Mouse (Mus musculus) forebrain, embryonic 15.5 days (tissue): ENCODE data around the gene Selenok. TPM values are rescaled to one million over a fixed set of nuclear protein-coding genes. Genes with fewer than 3 reads are reported as not detected.
A peak's percentile ranks its signal among the peaks of the same experiment; 100 is the strongest.

ENCODE experiments used
- ATAC-seq: fragments of 200-750 bp; cut with Nextera tagmentation; replicated peaks from 2 replicates; pipeline ENCODE4 v1.8.0; 2017; ENCODE audit warnings: mild to moderate bottlenecking, moderate TSS enrichment, moderate library complexity
- H3K27ac ChIP-seq: fragments of 300-500 bp; sonication (generic); replicated peaks from 2 replicates; pipeline ENCODE4 v1.5.1; 2015; ENCODE audit warnings: mild to moderate bottlenecking, inconsistent platforms
- H3K27me3 ChIP-seq: fragments of 300-500 bp; sonication (generic); 2 replicates; pipeline ENCODE4 v1.6.1; 2015; ENCODE audit warnings: inconsistent platforms
- H3K36me3 ChIP-seq: fragments of 300-500 bp; sonication (generic); 2 replicates; pipeline ENCODE4 v1.6.1; 2015; ENCODE audit warnings: mild to moderate bottlenecking, inconsistent platforms
- H3K4me1 ChIP-seq: fragments of 300-500 bp; sonication (generic); 2 replicates; pipeline ENCODE4 v1.6.1; 2015; ENCODE audit warnings: inconsistent platforms
- H3K4me2 ChIP-seq: fragments of 300-500 bp; sonication (generic); replicated peaks from 2 replicates; pipeline ENCODE4 v1.6.1; 2015; ENCODE audit warnings: mild to moderate bottlenecking, inconsistent platforms
- H3K4me3 ChIP-seq: fragments of 300-500 bp; sonication (generic); 2 replicates; pipeline ENCODE4 v1.5.1; 2015; ENCODE audit warnings: mild to moderate bottlenecking, inconsistent platforms
- H3K9ac ChIP-seq: fragments of 300-500 bp; sonication (generic); replicated peaks from 2 replicates; pipeline ENCODE4 v1.6.1; 2015; ENCODE audit warnings: mild to moderate bottlenecking, inconsistent platforms
- H3K9me3 ChIP-seq: fragments of 300-500 bp; sonication (generic); 2 replicates; pipeline ENCODE4 v1.6.1; 2016; ENCODE audit warnings: inconsistent platforms
- WGBS: fragments of 180-500 bp; shearing (Covaris S2); methylation state at CpG from one replicate; pipeline ENCODE4 v1.1.7; 2015; ENCODE audit warnings: mixed read lengths; 5-methylcytosine and 5-hydroxymethylcytosine counted together
- polyA plus RNA-seq: library from polyadenylated mRNA; unstranded; fragments of >200 nt; fragmentation: Nextera tagmentation; extraction: Ambion mirVana; gene quantifications from 2 replicates; pipeline ENCODE4 v1.2.1, GENCODE M21; 2015

Selenok gene
- polyA plus RNA-seq, 1 experiment from 2014 or later: 440 TPM

GRCm38 (mm10) chr14:29998747-29999474 lies 30.8 kb downstream of the Selenok start:
- no peak overlapping the region for H3K4me2 ChIP-seq
- WGBS: 67% methylated on average over 13 of the region's 13 CpGs

GRCm38 (mm10) chr14:29999475-29999811 lies 31.3 kb downstream of the Selenok start:
- Histone ChIP-seq H3K36me3 (peaks cover 29% of the 10 kb centered on the region), H3K4me3 (no peak overlapping the region), H3K9ac (no peak overlapping the region), H3K4me1 (no peaks in the 10 kb centered on the region), H3K27ac (no peak overlapping the region), H3K9me3 (no peaks in the 10 kb centered on the region), H3K4me2 (no peak overlapping the region), H3K27me3 (no peaks in the 10 kb centered on the region)
- WGBS: 94% methylated on average over 3 of the region's 3 CpGs
- ATAC-seq: no peak

More at GRCm38 (mm10) chr14:29998747-29999474, 30.8 kb downstream of the Selenok start:
- no peaks in the 10 kb centered on the region for H3K4me1 ChIP-seq
- ATAC-seq: peak; percentile 49; the same call in 1 of the 2 replicates
- H3K36me3 ChIP-seq: peaks cover 35% of the 10 kb centered on the region
- H3K27ac ChIP-seq: no peak overlapping the region
- no peak overlapping the region for H3K9ac ChIP-seq
- no peaks in the 10 kb centered on the region for H3K9me3 ChIP-seq
- no peaks in the 10 kb centered on the region for H3K27me3 ChIP-seq
- H3K4me3 ChIP-seq: no peak overlapping the region

GRCm38 (mm10) chr14:30008733-30009575 lies 40.8 kb downstream of the Selenok start, which contains the start of the genes Il17rb and Chdh:
Il17rb (minus strand) TSS chr14:30008896.
Chdh (plus strand) TSS chr14:30009023.
- peak within 1 kb of the TSS; percentile 96 for H3K4me2 ChIP-seq
- peaks cover 21% of the 10 kb centered on the region for H3K4me1 ChIP-seq
- no peaks in the 10 kb centered on the region for H3K36me3 ChIP-seq
- H3K9ac ChIP-seq: peak within 1 kb of the TSS; percentile 50
- no peak within 1 kb of the TSS for H3K27ac ChIP-seq
- ATAC-seq: peak; percentile 73
- 0 out of 2 replicates have a peak, but pooled peaks cover 3% of the 10 kb centered on the region for H3K27me3 ChIP-seq
- WGBS: 11% methylated on average over 51 of the region's 54 CpGs
- peak within 1 kb of the TSS; percentile 50 for H3K4me3 ChIP-seq
- no peaks in the 10 kb centered on the region for H3K9me3 ChIP-seq

GRCm38 (mm10) chr14:30009864-30010560 lies 41.9 kb downstream of the Selenok start:
- 0 out of 2 replicates have a peak, but pooled peaks cover 3% of the 10 kb centered on the region for H3K27me3 ChIP-seq
- WGBS: 56% methylated on average over 10 of the region's 10 CpGs
- H3K9me3 ChIP-seq: no peaks in the 10 kb centered on the region

GRCm38 (mm10) chr14:30011886-30012560 lies 43.9 kb downstream of the Selenok start:
- 0 out of 2 replicates have a peak, but pooled peaks cover 3% of the 10 kb centered on the region for H3K27me3 ChIP-seq
- no peak overlapping the region for H3K4me3 ChIP-seq
- no peak overlapping the region for H3K27ac ChIP-seq
- 83% methylated on average over 10 of the region's 10 CpGs for WGBS
- H3K9me3 ChIP-seq: no peaks in the 10 kb centered on the region
- no peak overlapping the region for H3K4me2 ChIP-seq
- H3K9ac ChIP-seq: no peak overlapping the region
- peaks cover 21% of the 10 kb centered on the region for H3K4me1 ChIP-seq
- no peaks in the 10 kb centered on the region for H3K36me3 ChIP-seq
- no peak for ATAC-seq

More at GRCm38 (mm10) chr14:30009864-30010560, 41.9 kb downstream of the Selenok start:
- H3K4me3 ChIP-seq: no peak overlapping the region
- H3K4me1 ChIP-seq: peaks cover 21% of the 10 kb centered on the region
- H3K4me2 ChIP-seq: no peak overlapping the region
- no peak overlapping the region for H3K27ac ChIP-seq
- 0 out of 2 replicates have a peak, but pooled peaks have one; percentile 43 for ATAC-seq
- H3K36me3 ChIP-seq: no peaks in the 10 kb centered on the region
- H3K9ac ChIP-seq: no peak overlapping the region

- peaks cover 10% of the 10 kb centered on the region for H3K4me1 ChIP-seq
- 34% methylated on average over 10 of the region's 10 CpGs for WGBS
- no peak for ATAC-seq
- no peak overlapping the region for H3K27ac ChIP-seq
- H3K27me3 ChIP-seq: no peaks in the 10 kb centered on the region
- H3K4me2 ChIP-seq: no peak overlapping the region
- no peak overlapping the region for H3K9ac ChIP-seq
- H3K4me3 ChIP-seq: no peak overlapping the region
- no peaks in the 10 kb centered on the region for H3K36me3 ChIP-seq
- no peaks in the 10 kb centered on the region for H3K9me3 ChIP-seq
These were observed 46.4 kb downstream of the Selenok start for GRCm38 (mm10) chr14:30014487-30014886.

- no peak overlapping the region for H3K27ac ChIP-seq
- WGBS: 54% methylated on average over 1 of the region's 1 CpGs
- no peak for ATAC-seq
- H3K4me3 ChIP-seq: no peak overlapping the region
- no peaks in the 10 kb centered on the region for H3K27me3 ChIP-seq
- no peak overlapping the region for H3K9ac ChIP-seq
- H3K36me3 ChIP-seq: no peaks in the 10 kb centered on the region
- no peaks in the 10 kb centered on the region for H3K9me3 ChIP-seq
- H3K4me2 ChIP-seq: no peak overlapping the region
- H3K4me1 ChIP-seq: peaks cover 4% of the 10 kb centered on the region
These were observed 46.9 kb downstream of the Selenok start for GRCm38 (mm10) chr14:30015008-30015407.

- H3K36me3 ChIP-seq: no peaks in the 10 kb centered on the region
- no peaks in the 10 kb centered on the region for H3K27me3 ChIP-seq
- H3K4me3 ChIP-seq: no peak overlapping the region
- ATAC-seq: no peak
- no peak overlapping the region for H3K9ac ChIP-seq
- H3K4me2 ChIP-seq: no peak overlapping the region
- H3K9me3 ChIP-seq: no peaks in the 10 kb centered on the region
- 86% methylated on average over 5 of the region's 5 CpGs for WGBS
- no peaks in the 10 kb centered on the region for H3K4me1 ChIP-seq
- no peak overlapping the region for H3K27ac ChIP-seq
These were observed 48.6 kb downstream of the Selenok start for GRCm38 (mm10) chr14:30016666-30017065.

- no peak for ATAC-seq
- H3K9ac ChIP-seq: no peak overlapping the region
- H3K27me3 ChIP-seq: no peaks in the 10 kb centered on the region
- H3K4me1 ChIP-seq: no peaks in the 10 kb centered on the region
- WGBS: 90% methylated on average over 8 of the region's 8 CpGs
- H3K36me3 ChIP-seq: no peaks in the 10 kb centered on the region
- H3K9me3 ChIP-seq: no peaks in the 10 kb centered on the region
- no peak overlapping the region for H3K27ac ChIP-seq
- no peak overlapping the region for H3K4me2 ChIP-seq
- no peak overlapping the region for H3K4me3 ChIP-seq
These were observed 49.8 kb downstream of the Selenok start for GRCm38 (mm10) chr14:30017794-30018462.

- Histone ChIP-seq H3K4me2 (no peak overlapping the region), H3K27ac (no peak overlapping the region), H3K4me3 (no peak overlapping the region), H3K9me3 (no peaks in the 10 kb centered on the region), H3K4me1 (no peaks in the 10 kb centered on the region), H3K36me3 (no peaks in the 10 kb centered on the region), H3K27me3 (no peaks in the 10 kb centered on the region), H3K9ac (no peak overlapping the region)
- 97% methylated on average over 4 of the region's 4 CpGs for WGBS
- no peak for ATAC-seq
These were observed 50.3 kb downstream of the Selenok start for GRCm38 (mm10) chr14:30018463-30018801.

GRCm38 (mm10) chr14:30018846-30019245 lies 50.7 kb downstream of the Selenok start:
- Histone ChIP-seq H3K27ac (no peak overlapping the region), H3K4me1 (no peaks in the 10 kb centered on the region), H3K36me3 (no peaks in the 10 kb centered on the region), H3K27me3 (no peaks in the 10 kb centered on the region), H3K9ac (no peak overlapping the region), H3K4me3 (no peak overlapping the region), H3K9me3 (no peaks in the 10 kb centered on the region), H3K4me2 (no peak overlapping the region)
- ATAC-seq: no peak
- WGBS: 95% methylated on average over 6 of the region's 6 CpGs
